Mouse (Mus musculus) spleen, adult 18-20 months (tissue): ENCODE data around the gene Zfp605.
"Not testable (repeated sequence)": the region's sequence is repeated elsewhere in the genome, so short reads cannot be mapped to it uniquely, and the experiment has no call there.

ENCODE experiments used
- DNase-seq, 2 experiments: peaks; one replicate each; pipeline ENCODE4 v3.0.0; 2022; ENCODE audit warnings: mixed read lengths in 2 of 2

The Zfp605 gene

GRCm38 (mm10) chr5:110107581-110108304 lies 2.1 kb upstream of the Zfp605 start, which contains the start of gene Gtpbp6:
TSS of gene Gtpbp6 (minus strand) at chr5:110108197.
- peak; percentile 88 to 89 for DNase-seq

- DNase-seq: no peak
Measured at GRCm38 (mm10) chr5:110108305-110108628, 1.6 kb upstream of the Zfp605 start.

- DNase-seq: not testable (repeated sequence)
Measured at GRCm38 (mm10) chr5:110122380-110122779, 12.5 kb downstream of the Zfp605 start.

GRCm38 (mm10) chr5:110135293-110136086 lies 25.6 kb downstream of the Zfp605 start, which contains the start of gene Chfr:
TSS of gene Chfr (plus strand) at chr5:110135842.
- peak; percentile 99 for DNase-seq

GRCm38 (mm10) chr5:110136087-110136464 lies 26.2 kb downstream of the Zfp605 start:
- no peak for DNase-seq

GRCm38 (mm10) chr5:110137816-110138215 lies 27.9 kb downstream of the Zfp605 start:
- DNase-seq: no peak

- no peak for DNase-seq
Measured at GRCm38 (mm10) chr5:110139325-110139724, 29.4 kb downstream of the Zfp605 start.

GRCm38 (mm10) chr5:110140424-110140823 lies 30.5 kb downstream of the Zfp605 start:
- no peak for DNase-seq

GRCm38 (mm10) chr5:110142309-110142708 lies 32.4 kb downstream of the Zfp605 start:
- DNase-seq: no peak

GRCm38 (mm10) chr5:110143007-110143406 lies 33.1 kb downstream of the Zfp605 start:
- no peak for DNase-seq

- no peak for DNase-seq
Measured at GRCm38 (mm10) chr5:110169374-110169773, 59.5 kb downstream of the Zfp605 start.

- DNase-seq: peak; percentile 86 to 92
Measured at GRCm38 (mm10) chr5:110176362-110177020, 66.6 kb downstream of the Zfp605 start, which contains the start of gene Golga3. TSS of gene Golga3 (plus strand) at chr5:110176701.

GRCm38 (mm10) chr5:110177021-110177420 lies 67.1 kb downstream of the Zfp605 start:
- no peak for DNase-seq

GRCm38 (mm10) chr5:110178628-110179027 lies 68.7 kb downstream of the Zfp605 start:
- DNase-seq: no peak
